Mouse (Mus musculus): ENCODE data around the gene Btbd19.
A peak's percentile ranks its signal among the peaks of the same experiment; 100 is the strongest.

- peak; percentile 78 for TF ChIP-seq CTCF (IDR thresholded peaks at IDR 0.05; ENCODE audit: low read depth)
- TF ChIP-seq EP300 (IDR thresholded peaks at IDR 0.05; ENCODE audit: low read depth), result no peak
Measured at GRCm38 (mm10) chr4:117146176-117146575, 20.7 kb upstream of the Btbd19 start.
